ENCODE assay signal across 8 mouse cellular contexts in the genomic region with DNA sequence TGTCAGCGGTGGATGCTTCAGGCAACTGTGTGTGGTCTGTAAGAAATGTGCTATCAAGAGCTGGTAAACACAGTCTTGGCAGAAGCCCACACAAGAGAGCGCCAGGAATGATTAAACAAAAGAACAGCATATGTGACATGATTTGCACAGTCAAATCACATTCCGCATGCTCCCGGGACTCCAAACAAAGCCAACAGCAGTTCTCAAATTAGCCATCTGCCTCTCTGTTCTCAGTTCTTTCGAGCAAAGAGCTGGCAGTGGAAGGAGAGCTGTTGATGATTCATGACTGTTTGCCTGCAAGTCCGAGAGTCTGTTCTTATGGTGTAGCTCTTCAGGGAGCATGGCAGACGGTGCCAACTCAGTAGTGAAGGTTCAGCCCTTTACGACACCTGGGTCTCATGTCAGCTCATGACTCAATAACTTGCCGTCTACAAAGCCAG. TPM values are rescaled to one million over a fixed set of nuclear protein-coding genes. Genes with fewer than 3 reads are reported as not detected.
A peak's percentile ranks its signal among the peaks of the same experiment; 100 is the strongest.
DNase-seq lines count a peak whose midpoint lies in the region; ATAC-seq and TF ChIP-seq lines count a peak whose summit lies in the region.

No protein-coding gene starts in this region.

- peak; percentile 7 for DNase-seq in ovary, adult 18-20 months (ENCODE audit: low spot score)
- DNase-seq in ovary, postnatal 36 days (ENCODE audit: low spot score): no peak
- DNase-seq in lung, adult 2 months: peak; percentile 27
- peak; percentile 31 for DNase-seq in retina, postnatal 7 days (ENCODE audit: low read depth, low spot score)
- DNase-seq in embryo, embryonic 10 days (ENCODE audit: low spot score): no peak

- no peak for TF ChIP-seq POLR2A in lung, adult 2 months (IDR thresholded peaks at IDR 0.05; ENCODE audit: borderline replicate concordance, extremely low read depth, low read depth, low read length)

- no peak overlapping the region for H3K9ac ChIP-seq in forebrain, embryonic 13.5 days
- H3K9ac ChIP-seq in intestine, embryonic 16.5 days (ENCODE audit: low read depth, low read length): no peak overlapping the region

- H3K9me3 ChIP-seq in forebrain, embryonic 13.5 days (replicated peaks): no peaks in the 10 kb centered on the region
- no peaks in the 10 kb centered on the region for H3K9me3 ChIP-seq in intestine, embryonic 16.5 days (ENCODE audit: control insufficient read depth, low read length)

- no peaks in the 10 kb centered on the region for H3K27me3 ChIP-seq in forebrain, embryonic 13.5 days
- no peaks in the 10 kb centered on the region for H3K27me3 ChIP-seq in intestine, embryonic 16.5 days (replicated peaks; ENCODE audit: control insufficient read depth, insufficient read depth, low read length)

- WGBS in forebrain, embryonic 13.5 days: 21% methylated on average over 9 of the region's 9 CpGs
- WGBS in intestine, embryonic 16.5 days: 28% methylated on average over 9 of the region's 9 CpGs
- 30% methylated on average over 9 of the region's 9 CpGs for WGBS in lung, adult 2 months

- H3K4me3 ChIP-seq in forebrain, embryonic 13.5 days: no peak overlapping the region
- no peak overlapping the region for H3K4me3 ChIP-seq in intestine, embryonic 16.5 days (ENCODE audit: low read length)
- no peak overlapping the region for H3K4me3 ChIP-seq in lung, adult 2 months (replicated peaks; ENCODE audit: extremely low read depth, low read depth, low read length)

- no peaks in the 10 kb centered on the region for H3K36me3 ChIP-seq in forebrain, embryonic 13.5 days (ENCODE audit: poor library complexity, severe bottlenecking)
- no peaks in the 10 kb centered on the region for H3K36me3 ChIP-seq in intestine, embryonic 16.5 days (ENCODE audit: control insufficient read depth, insufficient read depth, low read length)

- peak overlapping the region; percentile 21; the same call in 1 of the 2 replicates for H3K4me2 ChIP-seq in forebrain, embryonic 13.5 days
- H3K4me2 ChIP-seq in intestine, embryonic 16.5 days (ENCODE audit: low read depth, low read length): no peak overlapping the region

- peak overlapping the region; percentile 74 for H3K27ac ChIP-seq in forebrain, embryonic 13.5 days
- peak overlapping the region; percentile 75 for H3K27ac ChIP-seq in intestine, embryonic 16.5 days (ENCODE audit: low read length)

- H3K4me1 ChIP-seq in forebrain, embryonic 13.5 days: peaks cover 16% of the 10 kb centered on the region
- peaks cover 10% of the 10 kb centered on the region; the same call in 1 of the 2 replicates for H3K4me1 ChIP-seq in intestine, embryonic 16.5 days (ENCODE audit: control insufficient read depth, insufficient read depth, low read length)
- H3K4me1 ChIP-seq in lung, adult 2 months (ENCODE audit: control insufficient read depth, insufficient read depth, low read length): no peaks in the 10 kb centered on the region

- no peak for TF ChIP-seq CTCF in lung, adult 2 months (IDR thresholded peaks at IDR 0.05; ENCODE audit: insufficient read depth, low read length)

- ATAC-seq in forebrain, embryonic 13.5 days: peak; percentile 96
- peak; percentile 83 for ATAC-seq in intestine, embryonic 16.5 days
- no peak for ATAC-seq in granulocyte monocyte progenitor cell, adult 5-6 weeks (replicated peaks; ENCODE audit: poor library complexity, severe bottlenecking)

RNA-seq across cellular contexts. Expression of gene Nr2c1, which starts 18.1 kb away (rescaled TPM):
- polyA plus RNA-seq in forebrain, embryonic 13.5 days (2015; fragmentation: Nextera tagmentation; extraction: Ambion mirVana): 7.8 and 8.6 TPM in 2 replicates
- polyA plus RNA-seq in intestine, embryonic 16.5 days (2015; fragmentation: Nextera tagmentation; extraction: Ambion mirVana): 8.8 and 10.4 TPM in 2 replicates
- polyA plus RNA-seq in lung, adult 2 months (2012; rRNA removed): 3.8 and 5.2 TPM in 2 replicates
- 5.5 and 10.2 TPM in 2 replicates for total RNA-seq in granulocyte monocyte progenitor cell, adult 5-6 weeks (2014; fragmentation: Nextera tagmentation)
- 5.2 and 8.0 TPM in 2 replicates for total RNA-seq in granulocyte monocyte progenitor cell, adult 5-6 weeks (2017)

Comparison
In these comparisons a context has a peak if more than half of its experiments do, and no peak if none do; other contexts are left out.
1. DNase-seq: peak in ovary, adult 18-20 months (single experiment), lung, adult 2 months (single experiment) and retina, postnatal 7 days (single experiment); none in ovary, postnatal 36 days (single experiment) and embryo, embryonic 10 days (single experiment).